Mouse (Mus musculus) heart, adult 8-10 months (tissue): ENCODE results near the gene Slc15a3. TPM values are rescaled to one million over a fixed set of nuclear protein-coding genes. Genes with fewer than 3 reads are reported as not detected.
A peak's percentile ranks its signal among the peaks of the same experiment; 100 is the strongest.

Experiments used
- DNase-seq: peaks from one replicate; pipeline ENCODE4 v3.0.0; 2022; ENCODE audit warnings: low spot score
- total RNA-seq, 4 experiments: library from RNA; stranded (reverse); gene quantifications; 2 replicates each; pipeline ENCODE4 v1.2.4; 2022

Gene Slc15a3
- total RNA-seq, 4 experiments from 2014 or later, result 1.7 to 2.7 (median 2.1) TPM

DNA sequence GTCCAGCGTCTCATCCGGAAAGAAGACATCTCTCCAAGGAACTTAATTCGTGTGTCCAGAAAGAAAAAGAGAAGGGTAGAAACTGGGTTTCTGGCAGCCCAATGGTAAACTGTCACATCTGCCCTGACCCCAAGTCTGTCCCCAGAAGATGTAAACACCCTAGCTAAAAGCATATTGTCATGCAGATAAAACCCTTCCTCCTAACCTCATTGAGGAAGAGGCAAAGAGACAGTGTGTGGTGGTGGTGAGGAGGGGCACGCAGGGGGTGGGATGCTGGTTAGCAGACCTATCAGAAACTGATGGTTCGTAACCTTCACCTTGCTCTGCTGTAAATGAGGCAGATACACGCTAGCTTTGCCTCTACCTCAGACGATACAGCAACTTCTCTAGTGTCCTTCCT lies 18.2 kb upstream of the Slc15a3 start:
- DNase-seq, result no peak

DNA sequence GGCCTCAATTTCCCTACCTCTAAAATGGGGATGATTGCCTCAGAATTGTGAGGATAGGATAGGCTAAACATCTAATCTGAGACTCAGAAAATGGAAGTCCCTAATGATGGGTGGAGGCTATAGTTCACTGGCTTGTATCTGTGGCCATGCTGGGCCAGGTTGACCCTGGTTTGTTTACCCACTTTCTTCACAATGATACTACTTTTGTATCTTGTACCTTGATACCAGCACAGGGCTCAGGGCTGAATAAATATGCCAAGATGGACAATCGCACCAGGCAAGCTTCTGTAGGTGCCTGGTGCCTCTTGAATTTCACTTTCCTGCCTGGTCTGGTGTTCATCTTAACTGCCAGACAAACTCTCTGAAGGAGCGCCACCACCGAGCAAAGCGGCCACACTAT lies 17.0 kb upstream of the Slc15a3 start:
- DNase-seq, result no peak

DNA sequence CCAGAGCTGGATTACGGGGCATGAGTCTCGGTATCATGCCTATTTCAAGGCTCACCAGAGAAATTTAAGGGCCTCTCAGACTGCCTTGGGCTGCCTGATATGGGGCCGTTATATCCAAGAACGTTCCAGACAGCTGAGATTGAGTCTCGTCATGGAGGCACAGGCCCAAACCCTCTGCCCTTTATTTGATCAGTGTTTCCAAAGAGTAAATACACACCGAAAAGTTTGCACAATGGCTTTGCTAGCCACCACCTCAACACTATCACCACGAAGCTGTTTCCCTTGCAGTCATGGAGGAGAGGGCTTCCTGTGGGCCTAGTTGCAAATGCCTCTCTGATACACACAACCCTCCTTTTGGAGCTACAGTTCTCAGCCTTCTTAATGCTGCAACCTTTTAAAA lies 15.5 kb upstream of the Slc15a3 start:
- DNase-seq, result no peak

DNA sequence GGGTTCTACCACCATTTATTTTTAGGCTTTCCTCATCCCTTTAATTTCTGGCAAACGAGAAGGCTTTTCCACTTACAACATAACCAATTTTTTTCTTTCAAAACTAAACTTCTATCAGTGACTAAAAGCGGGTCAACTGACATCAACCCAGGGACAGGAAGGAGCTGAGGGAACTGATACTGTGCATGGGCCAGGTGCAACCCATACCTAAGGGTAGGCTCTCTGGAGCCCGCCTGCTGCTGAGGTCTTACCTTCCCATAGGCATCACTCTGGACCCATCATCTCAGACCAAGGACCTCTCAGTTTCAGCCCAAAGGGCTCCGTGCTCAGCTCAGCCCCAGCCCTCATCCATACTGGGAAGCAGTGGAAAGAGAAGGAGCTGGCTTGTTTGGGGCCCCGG lies 11.2 kb upstream of the Slc15a3 start:
- DNase-seq, result no peak

DNA sequence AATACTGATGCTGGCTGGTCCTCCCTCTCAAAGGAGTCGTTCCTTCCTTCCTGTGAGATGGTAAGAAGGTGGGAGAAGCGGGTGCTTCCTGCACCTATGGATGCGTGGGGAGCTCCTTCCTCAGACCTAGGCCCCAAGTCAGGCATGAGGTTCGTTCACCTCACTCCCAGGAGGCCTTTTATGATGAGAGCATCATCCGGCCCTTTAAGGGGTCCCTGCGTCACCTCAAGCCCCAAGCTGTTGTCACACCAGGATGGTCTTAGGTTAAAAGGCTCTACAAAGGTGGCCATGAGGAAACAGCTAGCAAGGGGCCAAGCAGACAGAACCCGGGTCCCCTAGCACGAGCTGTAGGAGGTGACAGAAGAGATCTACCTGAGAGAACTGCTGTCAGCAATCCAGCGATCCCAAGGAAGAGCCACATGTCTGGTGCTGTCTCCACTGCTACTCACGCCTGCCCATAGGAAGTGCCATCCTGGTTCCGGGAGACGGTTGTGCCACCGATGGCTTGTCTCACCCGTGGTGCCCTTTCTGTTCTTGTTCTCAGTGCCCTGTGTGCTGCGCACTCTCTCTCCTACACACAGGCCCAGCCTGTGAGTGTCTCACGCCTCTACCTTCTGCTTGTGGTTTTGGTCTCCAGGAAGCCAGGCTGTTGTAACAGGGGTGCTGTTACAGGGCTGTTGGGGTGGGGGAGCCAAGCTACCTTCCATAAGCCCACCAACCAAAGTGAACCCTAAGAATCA lies 9.9 kb upstream of the Slc15a3 start, which contains the start of gene Cd6:
Gene Cd6 (minus strand): TSS at position 623 of the 740 bp plus-strand sequence.
- DNase-seq, result no peak

DNA sequence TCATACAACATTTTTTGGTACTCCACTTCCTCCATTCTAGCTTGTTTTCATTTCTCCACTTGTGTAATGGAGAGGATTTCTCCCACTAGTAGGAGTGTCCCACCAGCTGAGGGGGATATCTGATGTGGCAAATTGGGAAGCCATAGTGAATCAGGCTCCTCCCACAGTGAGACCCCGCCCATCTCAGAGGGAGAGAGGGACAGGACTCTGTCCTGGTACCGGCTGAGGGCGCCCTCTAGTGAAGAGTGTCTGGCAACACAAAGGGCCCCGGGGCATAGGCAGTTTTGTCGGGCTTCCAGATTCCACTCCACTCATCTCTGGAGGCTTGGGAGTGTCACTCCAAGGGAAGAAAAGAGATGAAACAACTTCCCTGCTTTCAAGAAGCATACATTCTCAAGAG lies 8.1 kb upstream of the Slc15a3 start:
- peak; percentile 63 for DNase-seq

DNA sequence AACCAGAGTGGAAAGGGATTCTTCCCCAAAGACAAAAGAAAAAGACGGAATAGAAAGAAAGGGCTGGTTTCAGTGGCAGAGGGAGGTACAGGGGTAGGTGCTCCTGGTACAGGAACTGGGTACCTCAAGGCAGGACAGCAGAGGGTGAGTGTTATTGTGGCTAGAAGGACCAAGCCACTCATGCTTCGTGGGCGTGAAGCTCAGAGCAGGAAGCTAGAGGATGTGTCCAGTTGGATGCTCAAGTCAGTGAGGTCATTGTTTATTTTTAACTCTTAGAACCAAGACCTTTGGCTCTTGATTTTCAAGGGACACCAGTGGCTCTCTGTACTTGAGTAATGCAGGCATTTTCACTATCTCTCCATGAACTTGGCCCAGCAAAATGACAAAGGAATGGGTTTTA lies 7.5 kb upstream of the Slc15a3 start:
- no peak for DNase-seq

DNA sequence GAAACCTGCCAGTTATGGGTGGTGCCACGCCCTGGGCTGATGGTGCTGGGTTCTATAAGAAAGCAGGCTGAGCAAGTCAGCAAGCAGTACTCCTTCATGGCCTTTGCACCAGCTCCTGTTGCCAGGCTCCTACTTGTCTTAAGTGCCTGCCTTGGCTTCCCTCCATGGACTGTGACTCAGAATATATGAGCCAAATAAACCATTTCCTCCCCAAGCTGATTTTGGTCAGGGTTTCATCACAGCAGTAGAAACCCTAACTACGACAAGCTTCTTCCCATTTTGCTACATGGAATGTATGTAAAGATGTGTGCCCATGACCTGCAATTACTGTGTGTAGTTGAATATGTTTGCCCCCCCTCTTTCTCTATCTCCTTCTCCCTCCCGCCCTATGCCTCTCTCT lies 5.9 kb upstream of the Slc15a3 start:
- no peak for DNase-seq

DNA sequence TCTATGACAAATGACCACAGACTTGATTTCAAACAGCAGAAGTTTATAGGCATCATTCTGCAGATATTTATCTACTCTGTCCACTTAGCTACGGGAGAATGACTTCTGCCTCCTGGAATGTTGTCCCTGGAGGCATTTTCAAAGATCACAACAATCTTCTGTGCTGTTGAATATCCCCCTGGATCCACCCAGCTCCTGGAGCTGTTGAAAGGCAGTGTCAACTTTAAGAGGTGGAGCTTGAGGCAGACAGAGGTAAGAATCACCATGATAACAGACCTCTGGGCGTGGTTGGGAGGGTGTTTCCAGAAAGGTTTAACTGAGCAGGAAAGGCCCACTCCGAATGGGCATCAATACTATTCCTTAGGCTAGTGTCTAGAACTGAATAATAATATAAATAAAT lies 3.9 kb upstream of the Slc15a3 start:
- no peak for DNase-seq

DNA sequence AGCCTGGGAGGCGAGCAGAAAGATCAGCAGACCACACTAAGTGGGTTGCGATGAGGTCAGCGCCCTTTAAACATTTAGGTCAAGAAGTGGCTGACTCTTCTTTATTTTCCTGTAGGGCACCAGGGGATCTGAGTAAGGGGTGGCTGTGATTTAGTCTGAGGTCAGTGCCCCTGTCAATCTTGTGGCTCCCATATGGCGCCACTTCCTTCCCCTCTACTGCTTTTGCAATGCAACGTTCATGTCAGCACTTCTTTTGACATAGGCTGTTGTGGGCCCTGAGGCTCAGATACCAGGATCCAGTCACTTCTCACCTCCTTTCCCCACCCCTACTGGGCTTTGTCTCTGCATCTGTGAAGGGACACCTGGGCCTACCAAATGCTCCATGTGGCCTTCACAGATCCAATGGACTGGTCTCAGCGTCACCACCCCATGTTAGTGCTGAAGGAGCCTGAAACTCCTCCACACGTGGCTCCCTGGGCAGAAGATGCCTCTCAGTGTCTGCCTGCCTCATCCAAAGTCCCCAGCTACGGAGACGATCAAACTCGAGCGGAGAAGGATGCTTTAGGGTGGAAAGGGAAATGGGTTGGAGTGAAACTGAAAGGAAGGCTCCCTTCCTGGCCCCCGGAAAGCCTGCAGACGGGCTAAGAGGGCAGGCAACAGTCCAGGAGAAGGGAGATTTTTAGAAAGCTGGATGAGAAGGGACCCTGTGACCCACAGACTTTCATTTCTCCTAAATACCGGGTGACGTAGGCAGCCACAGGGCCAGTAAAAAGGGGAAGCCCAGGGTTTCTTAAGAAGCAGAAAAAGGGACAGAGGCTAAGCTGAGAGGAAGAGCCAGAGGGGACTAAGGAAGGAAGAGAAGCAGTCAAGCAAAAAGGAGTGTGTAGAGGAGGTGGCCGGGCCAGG lies 2.4 kb downstream of the Slc15a3 start:
- peak; percentile 67 for DNase-seq

DNA sequence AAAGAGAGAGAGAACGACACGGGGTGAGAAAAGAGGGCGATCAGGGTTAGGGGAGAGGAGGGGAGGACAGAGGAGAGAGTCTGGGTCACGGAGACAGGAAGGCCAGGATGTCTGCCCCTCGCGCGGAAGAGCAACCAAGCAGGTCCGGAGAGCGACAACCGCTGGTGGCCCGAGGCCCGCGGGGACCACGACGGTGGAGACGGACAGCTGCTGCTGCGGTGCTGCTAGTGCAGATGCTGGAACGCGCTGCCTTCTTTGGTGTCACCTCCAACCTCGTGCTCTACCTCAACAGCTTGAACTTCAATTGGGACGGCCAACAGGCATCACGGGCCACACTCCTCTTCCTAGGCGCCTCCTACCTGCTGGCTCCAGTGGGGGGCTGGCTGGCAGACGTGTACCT lies 3.4 kb downstream of the Slc15a3 start:
- no peak for DNase-seq

DNA sequence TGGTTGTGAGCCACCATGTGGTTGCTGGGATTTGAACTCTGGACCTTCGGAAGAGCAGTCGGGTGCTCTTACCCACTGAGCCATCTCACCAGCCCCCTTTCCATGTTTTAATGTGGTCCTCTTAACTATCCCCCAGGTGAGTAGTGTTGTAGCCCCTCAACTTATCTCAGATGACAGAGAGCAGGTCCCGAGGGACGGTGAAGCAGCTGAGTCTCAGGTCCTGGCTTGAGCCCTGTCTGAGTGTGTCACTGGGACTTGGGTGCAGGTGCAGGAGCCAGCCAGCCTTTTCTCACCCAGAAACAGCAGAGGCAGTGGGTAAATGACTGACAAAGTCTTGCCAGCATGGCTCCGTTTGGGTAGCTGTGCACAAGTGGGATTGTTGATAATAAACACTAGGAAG lies 4.7 kb downstream of the Slc15a3 start:
- no peak for DNase-seq

DNA sequence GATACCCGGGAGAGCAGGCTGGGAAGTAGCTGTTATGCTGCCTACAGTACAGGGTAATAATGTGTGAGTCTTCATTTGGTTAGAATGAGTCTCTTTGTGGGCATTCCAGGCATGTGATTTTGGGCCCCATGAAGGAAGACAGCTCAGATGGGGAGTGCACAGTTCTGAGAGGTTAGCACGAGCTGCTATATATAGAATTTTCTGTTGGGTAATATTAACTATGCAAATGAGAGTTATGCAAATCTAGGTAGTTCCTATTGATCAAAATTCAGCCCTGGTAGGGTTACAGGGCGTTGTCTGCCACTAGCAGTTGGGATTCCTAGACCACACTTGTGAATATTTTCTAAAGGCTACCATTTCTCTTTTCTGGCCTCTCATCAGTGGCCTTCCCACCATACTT lies 5.9 kb downstream of the Slc15a3 start:
- DNase-seq, result no peak

DNA sequence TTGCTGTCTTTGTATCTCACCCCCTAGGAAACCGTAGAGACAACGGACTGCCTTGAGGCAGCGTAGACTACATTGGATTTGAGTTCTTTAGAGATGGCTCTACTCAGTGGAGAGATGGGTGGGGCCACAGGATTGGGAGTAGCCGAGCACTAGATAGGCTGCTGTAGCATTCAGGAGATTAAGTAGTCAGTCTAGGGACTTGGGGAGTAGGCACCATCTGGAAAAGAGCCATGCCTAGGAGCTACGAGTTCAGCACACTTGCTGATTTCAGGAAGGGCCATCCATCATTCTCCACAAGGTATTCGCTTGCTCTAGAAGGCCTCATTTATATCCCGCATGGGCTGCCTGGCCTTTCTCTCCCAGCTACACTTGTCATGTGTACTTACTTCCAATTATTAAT lies 6.6 kb downstream of the Slc15a3 start:
- no peak for DNase-seq

DNA sequence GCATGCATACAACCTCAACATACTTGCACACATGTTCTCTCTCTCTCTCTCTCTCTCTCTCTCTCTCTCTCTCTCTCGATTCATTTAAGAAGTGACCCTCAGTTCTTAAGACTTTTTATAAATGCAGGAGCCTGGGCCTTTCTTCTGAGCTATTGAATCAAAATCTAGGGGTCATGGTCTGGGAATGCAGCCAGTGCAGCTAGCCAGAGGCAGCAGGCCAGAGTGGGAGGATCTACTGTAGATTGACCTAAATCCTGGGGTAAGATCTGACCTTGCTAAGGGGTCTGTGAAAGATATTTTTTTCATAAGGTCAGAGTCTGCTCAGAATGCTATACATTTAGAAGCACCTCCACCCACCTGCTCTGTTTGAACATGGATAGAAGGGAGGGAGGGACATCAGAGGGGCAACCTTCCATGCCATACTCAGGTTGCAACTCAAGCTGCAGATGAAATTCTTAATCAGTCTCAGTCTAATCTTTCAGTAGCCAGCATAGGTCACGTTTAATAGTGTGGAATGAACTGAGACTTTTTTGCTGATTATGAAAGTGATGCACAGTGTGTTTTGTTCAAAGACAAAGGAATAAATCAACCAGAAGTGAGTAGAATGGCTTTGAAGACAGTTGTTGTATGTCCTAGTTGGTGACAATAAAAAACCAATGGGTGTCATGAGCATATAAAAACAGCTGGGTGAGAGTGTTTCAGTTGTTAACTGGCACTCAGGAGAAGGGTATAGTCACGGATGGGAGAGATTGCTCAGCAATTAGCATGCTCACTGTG lies 8.0 kb downstream of the Slc15a3 start:
- peak; percentile 39 for DNase-seq

DNA sequence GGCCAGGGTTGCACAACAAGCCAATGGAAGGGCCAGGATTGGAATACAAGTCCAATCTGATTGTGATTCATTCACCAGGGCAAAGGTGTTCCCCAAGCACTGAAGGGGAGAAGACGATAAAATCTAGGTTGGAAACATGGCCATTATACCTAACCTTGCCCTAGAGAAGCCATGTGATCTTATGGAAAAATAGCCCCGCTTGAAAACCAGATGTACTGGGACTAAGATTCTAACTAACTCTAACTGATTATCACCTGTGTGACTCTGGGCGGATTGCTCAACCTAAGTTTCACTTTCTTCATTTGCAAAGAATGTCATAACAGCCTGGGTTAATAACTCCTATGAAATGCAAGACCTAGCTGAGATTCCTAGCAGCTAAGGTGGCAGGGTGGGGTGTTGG lies 15.9 kb downstream of the Slc15a3 start:
- no peak for DNase-seq

DNA sequence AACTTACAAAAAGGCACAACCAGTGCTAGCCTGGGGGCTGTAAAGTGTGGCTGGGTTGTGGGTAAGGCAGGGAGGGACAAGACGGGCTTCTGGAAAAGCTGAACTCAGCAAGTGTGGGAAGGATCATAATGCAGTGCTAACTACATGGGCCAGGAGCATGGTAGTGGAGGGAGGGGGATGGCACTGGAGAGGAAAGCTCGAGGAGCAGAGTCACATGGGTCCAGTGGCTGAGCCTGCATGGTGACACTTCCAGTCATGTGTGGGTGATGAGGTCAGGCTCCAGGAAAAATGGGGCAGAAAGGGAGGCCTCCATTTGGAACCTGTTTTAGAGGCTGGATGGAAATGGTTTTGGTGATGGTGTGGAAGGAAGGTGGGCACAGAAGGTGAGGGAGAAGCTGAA lies 17.0 kb downstream of the Slc15a3 start:
- DNase-seq, result no peak

DNA sequence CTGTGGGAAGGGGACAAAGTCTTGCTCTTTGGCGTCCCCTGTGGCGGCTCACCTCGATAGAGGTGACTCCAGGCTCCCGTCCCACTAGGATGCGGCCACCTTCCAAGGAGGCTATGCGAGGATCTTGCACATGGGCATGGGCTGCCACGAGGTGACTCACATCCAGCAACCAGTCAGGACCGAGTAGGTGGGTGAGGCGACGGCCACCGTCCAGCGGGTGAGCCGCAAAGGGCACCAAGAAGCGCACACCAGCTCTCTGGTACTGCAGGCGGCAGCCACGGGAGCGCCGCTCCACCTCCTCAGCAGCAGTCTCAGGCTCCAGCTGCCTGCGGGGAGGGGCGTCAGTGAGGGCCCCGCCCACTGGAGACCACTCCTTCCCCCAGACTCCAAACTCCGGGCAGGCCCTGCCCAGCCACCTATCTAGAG lies 20.6 kb downstream of the Slc15a3 start:
- no peak for DNase-seq

DNA sequence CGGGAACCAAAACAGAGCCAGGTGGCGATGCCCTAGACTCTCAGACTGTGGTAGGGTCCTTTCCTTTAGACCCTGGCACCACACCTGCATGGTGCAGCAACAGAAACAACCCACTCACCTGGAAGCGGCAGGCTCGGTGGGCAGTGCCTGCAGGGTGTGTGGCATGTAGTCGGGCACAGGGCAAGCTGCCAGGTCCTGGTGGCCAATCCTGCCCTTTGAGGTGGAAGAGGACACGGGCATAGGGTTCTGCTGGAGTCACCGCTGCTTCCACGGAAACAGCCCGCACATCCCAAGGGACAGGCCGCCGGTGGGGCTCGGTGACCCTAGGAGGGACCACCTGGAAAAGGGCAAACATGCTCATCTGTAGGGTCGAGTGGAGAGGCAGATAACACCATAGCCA lies 26.8 kb downstream of the Slc15a3 start:
- DNase-seq, result no peak

DNA sequence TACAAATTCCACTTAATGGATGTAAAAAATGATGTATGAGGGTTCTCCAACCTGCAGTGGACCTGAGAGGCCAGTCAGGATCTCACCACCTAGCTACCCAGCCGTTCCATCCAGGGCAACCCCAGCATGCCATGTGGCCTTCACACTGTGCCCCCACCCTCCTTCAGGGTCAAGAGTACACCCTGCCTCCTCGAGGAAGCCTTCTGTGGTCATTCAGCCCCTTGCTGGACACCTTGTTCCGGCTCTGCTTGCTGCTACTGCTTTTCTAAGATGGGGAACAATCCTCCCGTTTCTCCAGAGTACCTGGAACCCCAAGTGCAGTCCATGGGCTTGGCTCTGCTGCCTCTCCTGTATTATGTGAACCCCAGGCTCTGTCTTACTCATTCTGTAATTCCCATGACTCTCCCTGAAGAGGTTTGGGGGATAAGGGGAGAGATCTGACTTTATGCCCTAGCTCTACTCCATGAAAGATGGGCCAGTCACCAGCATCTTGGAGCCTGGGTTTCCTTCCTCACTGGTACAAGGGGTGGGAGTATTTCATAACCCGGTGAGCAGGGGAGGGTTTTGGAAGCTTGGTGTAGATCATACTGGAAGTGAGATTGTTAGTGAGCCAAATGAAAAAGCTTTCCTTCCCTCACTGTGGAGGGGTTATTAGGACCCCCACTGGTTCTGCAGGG lies 28.6 kb downstream of the Slc15a3 start:
- no peak for DNase-seq

DNA sequence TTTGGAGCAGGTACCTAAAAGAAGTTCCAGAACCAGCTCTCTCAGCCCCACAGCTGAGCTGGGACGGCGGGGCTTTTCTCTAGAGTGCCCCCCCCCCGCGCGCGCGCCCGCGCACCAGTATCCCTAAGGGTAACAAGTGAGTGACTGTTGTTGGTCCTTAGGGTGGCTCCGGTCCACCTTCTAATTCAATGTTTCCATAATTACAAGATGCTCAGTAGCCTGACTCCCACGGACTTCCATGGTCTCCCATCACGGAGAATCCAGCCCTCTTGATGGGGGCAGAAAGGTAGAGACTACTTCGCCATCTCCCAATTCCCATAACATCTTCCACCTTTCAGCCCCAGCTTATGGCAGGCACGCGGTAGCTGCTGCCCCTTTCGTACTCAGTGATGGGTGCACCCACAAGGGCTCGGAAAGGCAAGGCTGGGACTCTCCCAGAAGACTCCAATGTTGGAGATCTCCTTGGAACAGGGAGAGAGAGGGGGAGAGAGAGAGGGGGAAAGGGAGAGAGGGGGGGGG lies 29.2 kb downstream of the Slc15a3 start:
- no peak for DNase-seq
